Mouse (Mus musculus) hindlimb bud, embryonic 11.5 days (tissue): ENCODE data around the gene Armc7.
A peak's percentile ranks its signal among the peaks of the same experiment; 100 is the strongest.
"Not testable (repeated sequence)": the region's sequence is repeated elsewhere in the genome, so short reads cannot be mapped to it uniquely, and the experiment has no call there.

Experiments
- DNase-seq: peaks from one replicate; pipeline ENCODE4 v3.0.0-alpha.2; 2012; ENCODE audit warnings: low read depth, low spot score; ENCODE audit errors: extremely low spot score

Gene Armc7

GRCm38 (mm10) chr11:115490441-115491355 is 15.2 kb downstream of the Armc7 start:
- no peak for DNase-seq

GRCm38 (mm10) chr11:115491356-115492083 is 16.1 kb downstream of the Armc7 start, which contains the start of gene Nt5c:
Gene Nt5c, minus strand, starts transcription at chr11:115491862.
- DNase-seq, result no peak

GRCm38 (mm10) chr11:115492387-115492786 is 16.9 kb downstream of the Armc7 start:
- no peak for DNase-seq

GRCm38 (mm10) chr11:115496559-115496958 is 21.1 kb downstream of the Armc7 start:
- DNase-seq, result not testable (repeated sequence)

GRCm38 (mm10) chr11:115502636-115503035 is 27.2 kb downstream of the Armc7 start:
- DNase-seq, result no peak

GRCm38 (mm10) chr11:115506586-115506985 is 31.1 kb downstream of the Armc7 start:
- DNase-seq, result no peak

- DNase-seq, result no peak
These were observed 32.6 kb downstream of the Armc7 start for GRCm38 (mm10) chr11:115508061-115508460.

- no peak for DNase-seq
These were observed 34.5 kb downstream of the Armc7 start for GRCm38 (mm10) chr11:115509773-115510506.

GRCm38 (mm10) chr11:115510507-115510888 is 35.0 kb downstream of the Armc7 start:
- no peak for DNase-seq

GRCm38 (mm10) chr11:115511121-115511520 is 35.7 kb downstream of the Armc7 start:
- no peak for DNase-seq

GRCm38 (mm10) chr11:115512004-115512403 is 36.5 kb downstream of the Armc7 start:
- DNase-seq, result no peak

GRCm38 (mm10) chr11:115512407-115513183 is 37.1 kb downstream of the Armc7 start:
- no peak for DNase-seq

GRCm38 (mm10) chr11:115513271-115514237 is 38.1 kb downstream of the Armc7 start:
- no peak for DNase-seq

- DNase-seq, result peak; percentile 96
These were observed 38.8 kb downstream of the Armc7 start, which contains the start of gene Jpt1 for GRCm38 (mm10) chr11:115514238-115514663. Gene Jpt1, minus strand, starts transcription at chr11:115514387.

- DNase-seq, result no peak
These were observed 39.6 kb downstream of the Armc7 start for GRCm38 (mm10) chr11:115515021-115515420.

- no peak for DNase-seq
These were observed 41.5 kb downstream of the Armc7 start for GRCm38 (mm10) chr11:115516942-115517341.

- no peak for DNase-seq
These were observed 43.2 kb downstream of the Armc7 start for GRCm38 (mm10) chr11:115518693-115519092.

GRCm38 (mm10) chr11:115519581-115519980 is 44.1 kb downstream of the Armc7 start:
- DNase-seq, result no peak

GRCm38 (mm10) chr11:115520218-115520617 is 44.8 kb downstream of the Armc7 start:
- DNase-seq, result no peak
